Mouse (Mus musculus) hindbrain, postnatal 0 days (tissue): ENCODE measurements at regions not wholly inside any gene's neighbourhood (a gene's known extent, or its start where the extent isn't known, plus 50 kb on each side); places are given as distances from the start of the nearest gene placed in this dataset.

Experiments
- ATAC-seq: fragments of 200-750 bp; cut with Nextera tagmentation; 2 replicates; pipeline ENCODE4 v1.8.0; 2017; ENCODE audit warnings: mild to moderate bottlenecking, moderate TSS enrichment, moderate library complexity
- DNase-seq: peaks from one replicate; pipeline ENCODE4 v3.0.0-alpha.2; 2015; ENCODE audit warnings: low spot score
- H3K27ac ChIP-seq: fragments of 300-500 bp; sonication (generic); 2 replicates; pipeline ENCODE4 v1.5.1; 2014; ENCODE audit warnings: mild to moderate bottlenecking
- H3K27me3 ChIP-seq: fragments of 300-500 bp; sonication (generic); 2 replicates; pipeline ENCODE4 v1.6.1; 2014; ENCODE audit warnings: low read length, mixed read lengths; ENCODE audit not compliant: insufficient read depth
- H3K36me3 ChIP-seq: fragments of 300-500 bp; sonication (generic); 2 replicates; pipeline ENCODE4 v1.6.1; 2014; ENCODE audit warnings: low read length, mixed read lengths; ENCODE audit not compliant: insufficient read depth
- H3K4me1 ChIP-seq: fragments of 300-500 bp; sonication (generic); 2 replicates; pipeline ENCODE4 v1.6.1; 2014; ENCODE audit warnings: antibody characterized with exemption, low read length, mixed read lengths; ENCODE audit not compliant: insufficient read depth
- H3K4me2 ChIP-seq: fragments of 300-500 bp; sonication (generic); 2 replicates; pipeline ENCODE4 v1.6.1; 2014; ENCODE audit warnings: low read depth, mild to moderate bottlenecking, low read length, moderate library complexity, mixed read lengths
- H3K4me3 ChIP-seq: fragments of 300-500 bp; sonication (generic); 2 replicates; pipeline ENCODE4 v1.5.1; 2014; ENCODE audit warnings: low read length
- H3K9ac ChIP-seq: fragments of 300-500 bp; sonication (generic); replicated peaks from 2 replicates; pipeline ENCODE4 v1.6.1; 2014; ENCODE audit warnings: mild to moderate bottlenecking, low read length, moderate library complexity, mixed read lengths
- H3K9me3 ChIP-seq: fragments of 300-500 bp; sonication (generic); 2 replicates; pipeline ENCODE4 v1.6.1; 2016; ENCODE audit warnings: low read length, mixed read lengths
- CTCF ChIP-seq: IDR thresholded peaks from 2 replicates; pipeline ENCODE4 v1.5.1; 2016; ENCODE audit warnings: antibody characterized with exemption, control low read depth, low read depth
- WGBS: fragments of 180-500 bp; shearing (Covaris S2); extraction: QIAGEN DNeasy Blood & Tissue Kit; methylation state at CpG from one replicate; pipeline ENCODE4 v1.1.7; 2014; 5-methylcytosine and 5-hydroxymethylcytosine counted together

- no peaks in the 10 kb centered on the region for H3K27me3 ChIP-seq
- DNase-seq, result peak; percentile 62
- no peak overlapping the region for H3K4me3 ChIP-seq
- H3K4me2 ChIP-seq, result no peak overlapping the region
- 28% methylated on average over 6 of the region's 6 CpGs for WGBS
- H3K36me3 ChIP-seq, result no peaks in the 10 kb centered on the region
- H3K9me3 ChIP-seq, result no peaks in the 10 kb centered on the region
- H3K27ac ChIP-seq, result no peak overlapping the region
- no peak for ATAC-seq
- H3K4me1 ChIP-seq, result no peaks in the 10 kb centered on the region
- no peak overlapping the region for H3K9ac ChIP-seq
- TF ChIP-seq CTCF, result peak; percentile 59
These were observed 327.0 kb downstream of the Pax1 start for GRCm38 (mm10) chr2:147688742-147689141.

- no peaks in the 10 kb centered on the region for H3K9me3 ChIP-seq
- no peaks in the 10 kb centered on the region for H3K4me1 ChIP-seq
- WGBS, result 27% methylated on average over 1 of the region's 1 CpGs
These were observed 294.9 kb downstream of the Pax1 start for GRCm38 (mm10) chr2:147656667-147657066.

GRCm38 (mm10) chr2:147650229-147650628, 288.5 kb downstream of the Pax1 start:
- no peak for ATAC-seq
- peak; percentile 16 for DNase-seq
- 31% methylated on average over 3 of the region's 3 CpGs for WGBS

More at GRCm38 (mm10) chr2:147656667-147657066, 294.9 kb downstream of the Pax1 start:
- H3K9ac ChIP-seq, result no peak overlapping the region
- no peak overlapping the region for H3K4me2 ChIP-seq
- no peaks in the 10 kb centered on the region for H3K36me3 ChIP-seq
- no peaks in the 10 kb centered on the region for H3K27me3 ChIP-seq
- TF ChIP-seq CTCF, result peak; percentile 84
- H3K27ac ChIP-seq, result no peak overlapping the region
- H3K4me3 ChIP-seq, result no peak overlapping the region
- 0 out of 2 replicates have a peak, but pooled peaks have one; percentile 56 for ATAC-seq
- DNase-seq, result peak; percentile 74

GRCm38 (mm10) chr2:147647972-147648371, 286.2 kb downstream of the Pax1 start:
- H3K4me3 ChIP-seq, result no peak overlapping the region
- ATAC-seq, result no peak
- no peaks in the 10 kb centered on the region for H3K4me1 ChIP-seq
- no peak overlapping the region for H3K9ac ChIP-seq
- no peak overlapping the region for H3K4me2 ChIP-seq
- no peak overlapping the region for H3K27ac ChIP-seq
- TF ChIP-seq CTCF, result no peak
- 89% methylated on average over 8 of the region's 8 CpGs for WGBS
- no peaks in the 10 kb centered on the region for H3K9me3 ChIP-seq
- no peaks in the 10 kb centered on the region for H3K36me3 ChIP-seq
- no peaks in the 10 kb centered on the region for H3K27me3 ChIP-seq
- no peak for DNase-seq

More at GRCm38 (mm10) chr2:147650229-147650628, 288.5 kb downstream of the Pax1 start:
- Histone ChIP-seq H3K9me3 (no peaks in the 10 kb centered on the region), H3K27me3 (no peaks in the 10 kb centered on the region), H3K4me1 (no peaks in the 10 kb centered on the region), H3K9ac (no peak overlapping the region), H3K36me3 (no peaks in the 10 kb centered on the region), H3K27ac (no peak overlapping the region), H3K4me3 (no peak overlapping the region), H3K4me2 (no peak overlapping the region)
- TF ChIP-seq CTCF, result no peak

- TF ChIP-seq CTCF, result no peak
- H3K27me3 ChIP-seq, result no peaks in the 10 kb centered on the region
- DNase-seq (no peak), ATAC-seq (no peak)
- H3K4me3 ChIP-seq, result no peak overlapping the region
- H3K4me1 ChIP-seq, result no peaks in the 10 kb centered on the region
- WGBS, result 78% methylated on average over 4 of the region's 4 CpGs
- no peaks in the 10 kb centered on the region for H3K9me3 ChIP-seq
- no peak overlapping the region for H3K4me2 ChIP-seq
- H3K27ac ChIP-seq, result no peak overlapping the region
- no peak overlapping the region for H3K9ac ChIP-seq
- H3K36me3 ChIP-seq, result no peaks in the 10 kb centered on the region
These were observed 285.8 kb downstream of the Pax1 start for GRCm38 (mm10) chr2:147647506-147647905.

- H3K4me3 ChIP-seq, result no peak overlapping the region
- no peak overlapping the region for H3K9ac ChIP-seq
- H3K27ac ChIP-seq, result no peak overlapping the region
- H3K9me3 ChIP-seq, result no peaks in the 10 kb centered on the region
- no peaks in the 10 kb centered on the region for H3K27me3 ChIP-seq
- no peaks in the 10 kb centered on the region for H3K36me3 ChIP-seq
- 75% methylated on average over 1 of the region's 1 CpGs for WGBS
- H3K4me2 ChIP-seq, result no peak overlapping the region
- no peak for ATAC-seq
- no peak for TF ChIP-seq CTCF
- DNase-seq, result no peak
- no peaks in the 10 kb centered on the region for H3K4me1 ChIP-seq
These were observed 276.2 kb downstream of the Pax1 start for GRCm38 (mm10) chr2:147637882-147638281.

- Histone ChIP-seq H3K4me3 (no peak overlapping the region), H3K27me3 (no peaks in the 10 kb centered on the region), H3K4me1 (no peaks in the 10 kb centered on the region), H3K27ac (no peak overlapping the region), H3K9me3 (no peaks in the 10 kb centered on the region), H3K4me2 (no peak overlapping the region), H3K9ac (no peak overlapping the region), H3K36me3 (no peaks in the 10 kb centered on the region)
- ATAC-seq (no peak), DNase-seq (no peak)
- no peak for TF ChIP-seq CTCF
- WGBS, result 35% methylated on average over 6 of the region's 6 CpGs
These were observed 271.0 kb downstream of the Pax1 start for GRCm38 (mm10) chr2:147632737-147633136.
